Mouse (Mus musculus): ENCODE results near the gene Dnajc6.

GRCm38 (mm10) chr4:101588932-101589331 lies 92.5 kb downstream of the Dnajc6 start:
- no peak for TF ChIP-seq EP300 (IDR thresholded peaks at IDR 0.05; ENCODE audit: low read depth in 1 of 2, low read length in 2 of 2)
- no peak for TF ChIP-seq CTCF (IDR thresholded peaks at IDR 0.05 in 2 of 3, conservative IDR thresholded peaks at IDR 0.05 in 1 of 3; ENCODE audit: control insufficient read depth in 1 of 3, insufficient read depth in 1 of 3, low read depth in 2 of 3, low read length in 3 of 3, poor library complexity in 1 of 3, severe bottlenecking in 1 of 3)
- no peak for TF ChIP-seq TAL1 (IDR thresholded peaks at IDR 0.05; ENCODE audit: low read length)
- TF ChIP-seq POLR2A (IDR thresholded peaks at IDR 0.05; ENCODE audit: control insufficient read depth in 1 of 2, insufficient read depth in 1 of 2, low read depth in 1 of 2, low read length in 2 of 2, poor library complexity in 1 of 2): no peak
- no peak for TF ChIP-seq POLR2AphosphoS2 (IDR thresholded peaks at IDR 0.05; ENCODE audit: low read length)
